Mouse (Mus musculus): ENCODE data around the gene Mob1a. TPM values are rescaled to one million over a fixed set of nuclear protein-coding genes. Genes with fewer than 3 reads are reported as not detected.

Gene Mob1a
- polyA plus RNA-seq, 1 experiment = 28.3 TPM

- DNase-seq (ENCODE audit: low read depth in 1 of 2, low spot score in 2 of 2) = no peak
- no peaks in the 10 kb centered on the region for H3K27me3 ChIP-seq (ENCODE audit: control insufficient read depth, insufficient read depth, low read length)
- TF ChIP-seq POLR2A (IDR thresholded peaks at IDR 0.05; ENCODE audit: low read depth, low read length) = no peak
- TF ChIP-seq CTCF (IDR thresholded peaks at IDR 0.05; ENCODE audit: extremely low read depth, insufficient read depth, insufficient read length, insufficient replicate concordance) = no peak
- H3K36me3 ChIP-seq (ENCODE audit: control insufficient read depth, insufficient read depth, low read length) = peaks cover 7% of the 10 kb centered on the region
- no peak overlapping the region for H3K27ac ChIP-seq (ENCODE audit: insufficient read depth, low read length)
- 84% methylated on average over 5 of the region's 5 CpGs for WGBS
- no peak overlapping the region for H3K4me3 ChIP-seq (ENCODE audit: extremely low read depth, insufficient read depth, insufficient read length)
- no peaks in the 10 kb centered on the region for H3K4me1 ChIP-seq (ENCODE audit: control insufficient read depth, insufficient read depth, insufficient read length)
Observed at GRCm38 (mm10) chr6:83302264-83302663, 23.6 kb upstream of the Mob1a start.

- WGBS = 87% methylated on average over 7 of the region's 7 CpGs
- peaks cover 7% of the 10 kb centered on the region for H3K36me3 ChIP-seq (ENCODE audit: control insufficient read depth, insufficient read depth, low read length)
- H3K4me3 ChIP-seq (ENCODE audit: extremely low read depth, insufficient read depth, insufficient read length) = no peak overlapping the region
- no peaks in the 10 kb centered on the region for H3K27me3 ChIP-seq (ENCODE audit: control insufficient read depth, insufficient read depth, low read length)
- TF ChIP-seq CTCF (IDR thresholded peaks at IDR 0.05; ENCODE audit: extremely low read depth, insufficient read depth, insufficient read length, insufficient replicate concordance) (no peak), POLR2A (IDR thresholded peaks at IDR 0.05; ENCODE audit: low read depth, low read length) (no peak)
- no peak overlapping the region for H3K27ac ChIP-seq (ENCODE audit: insufficient read depth, low read length)
- H3K4me1 ChIP-seq (ENCODE audit: control insufficient read depth, insufficient read depth, insufficient read length) = 0 out of 2 replicates have a peak, but pooled peaks cover 4% of the 10 kb centered on the region
- DNase-seq (ENCODE audit: low read depth in 1 of 2, low spot score in 2 of 2) = peak in 1 of 2 experiments; percentile 26
Observed at GRCm38 (mm10) chr6:83309017-83309416, 16.8 kb upstream of the Mob1a start.

GRCm38 (mm10) chr6:83311206-83311605, 14.6 kb upstream of the Mob1a start:
- WGBS = 95% methylated on average over 11 of the region's 11 CpGs
- DNase-seq (ENCODE audit: low read depth in 1 of 2, low spot score in 2 of 2) = no peak
- Histone ChIP-seq H3K4me1 (ENCODE audit: control insufficient read depth, insufficient read depth, insufficient read length) (peaks cover 4% of the 10 kb centered on the region; the same call in 1 of the 2 replicates), H3K36me3 (ENCODE audit: control insufficient read depth, insufficient read depth, low read length) (0 out of 2 replicates have a peak, but pooled peaks cover 4% of the 10 kb centered on the region), H3K4me3 (ENCODE audit: extremely low read depth, insufficient read depth, insufficient read length) (no peak overlapping the region), H3K27me3 (ENCODE audit: control insufficient read depth, insufficient read depth, low read length) (no peaks in the 10 kb centered on the region), H3K27ac (ENCODE audit: insufficient read depth, low read length) (no peak overlapping the region)
- TF ChIP-seq CTCF (IDR thresholded peaks at IDR 0.05; ENCODE audit: extremely low read depth, insufficient read depth, insufficient read length, insufficient replicate concordance) = no peak
- TF ChIP-seq POLR2A (IDR thresholded peaks at IDR 0.05; ENCODE audit: low read depth, low read length) = no peak

GRCm38 (mm10) chr6:83312021-83312420, 13.8 kb upstream of the Mob1a start:
- peak overlapping the region; percentile 65 for H3K27ac ChIP-seq (ENCODE audit: insufficient read depth, low read length)
- H3K4me1 ChIP-seq (ENCODE audit: control insufficient read depth, insufficient read depth, insufficient read length) = peaks cover 6% of the 10 kb centered on the region; the same call in 1 of the 2 replicates

GRCm38 (mm10) chr6:83312514-83312913, 13.3 kb upstream of the Mob1a start:
- Histone ChIP-seq H3K27me3 (ENCODE audit: control insufficient read depth, insufficient read depth, low read length) (no peaks in the 10 kb centered on the region), H3K27ac (ENCODE audit: insufficient read depth, low read length) (peak overlapping the region; percentile 7; the same call in 1 of the 2 replicates), H3K4me1 (ENCODE audit: control insufficient read depth, insufficient read depth, insufficient read length) (peaks cover 6% of the 10 kb centered on the region; the same call in 1 of the 2 replicates), H3K36me3 (ENCODE audit: control insufficient read depth, insufficient read depth, low read length) (no peaks in the 10 kb centered on the region), H3K4me3 (ENCODE audit: extremely low read depth, insufficient read depth, insufficient read length) (no peak overlapping the region)
- TF ChIP-seq CTCF (IDR thresholded peaks at IDR 0.05; ENCODE audit: extremely low read depth, insufficient read depth, insufficient read length, insufficient replicate concordance) (no peak), POLR2A (IDR thresholded peaks at IDR 0.05; ENCODE audit: low read depth, low read length) (no peak)
- no peak for DNase-seq (ENCODE audit: low read depth in 1 of 2, low spot score in 2 of 2)
- WGBS = 78% methylated on average over 8 of the region's 8 CpGs

More at GRCm38 (mm10) chr6:83312021-83312420, 13.8 kb upstream of the Mob1a start:
- no peaks in the 10 kb centered on the region for H3K36me3 ChIP-seq (ENCODE audit: control insufficient read depth, insufficient read depth, low read length)
- no peak for DNase-seq (ENCODE audit: low read depth in 1 of 2, low spot score in 2 of 2)
- WGBS = 86% methylated on average over 7 of the region's 7 CpGs
- TF ChIP-seq POLR2A (IDR thresholded peaks at IDR 0.05; ENCODE audit: low read depth, low read length) = no peak
- TF ChIP-seq CTCF (IDR thresholded peaks at IDR 0.05; ENCODE audit: extremely low read depth, insufficient read depth, insufficient read length, insufficient replicate concordance) = no peak
- no peak overlapping the region for H3K4me3 ChIP-seq (ENCODE audit: extremely low read depth, insufficient read depth, insufficient read length)
- H3K27me3 ChIP-seq (ENCODE audit: control insufficient read depth, insufficient read depth, low read length) = no peaks in the 10 kb centered on the region

GRCm38 (mm10) chr6:83315293-83315692, 10.5 kb upstream of the Mob1a start:
- no peaks in the 10 kb centered on the region for H3K36me3 ChIP-seq (ENCODE audit: control insufficient read depth, insufficient read depth, low read length)
- no peak overlapping the region for H3K27ac ChIP-seq (ENCODE audit: insufficient read depth, low read length)
- no peaks in the 10 kb centered on the region for H3K27me3 ChIP-seq (ENCODE audit: control insufficient read depth, insufficient read depth, low read length)
- H3K4me3 ChIP-seq (ENCODE audit: extremely low read depth, insufficient read depth, insufficient read length) = no peak overlapping the region
- H3K4me1 ChIP-seq (ENCODE audit: control insufficient read depth, insufficient read depth, insufficient read length) = peaks cover 6% of the 10 kb centered on the region; the same call in 1 of the 2 replicates
- DNase-seq (ENCODE audit: low read depth in 1 of 2, low spot score in 2 of 2) = no peak
- TF ChIP-seq POLR2A (IDR thresholded peaks at IDR 0.05; ENCODE audit: low read depth, low read length) (no peak), CTCF (IDR thresholded peaks at IDR 0.05; ENCODE audit: extremely low read depth, insufficient read depth, insufficient read length, insufficient replicate concordance) (no peak)

GRCm38 (mm10) chr6:83316022-83316421, 9.8 kb upstream of the Mob1a start:
- DNase-seq (ENCODE audit: low read depth in 1 of 2, low spot score in 2 of 2) = no peak
- H3K27ac ChIP-seq (ENCODE audit: insufficient read depth, low read length) = no peak overlapping the region
- no peak overlapping the region for H3K4me3 ChIP-seq (ENCODE audit: extremely low read depth, insufficient read depth, insufficient read length)
- 38% methylated on average over 10 of the region's 10 CpGs for WGBS
- H3K27me3 ChIP-seq (ENCODE audit: control insufficient read depth, insufficient read depth, low read length) = no peaks in the 10 kb centered on the region
- H3K4me1 ChIP-seq (ENCODE audit: control insufficient read depth, insufficient read depth, insufficient read length) = peaks cover 7% of the 10 kb centered on the region
- TF ChIP-seq CTCF (IDR thresholded peaks at IDR 0.05; ENCODE audit: extremely low read depth, insufficient read depth, insufficient read length, insufficient replicate concordance) = no peak
- no peak for TF ChIP-seq POLR2A (IDR thresholded peaks at IDR 0.05; ENCODE audit: low read depth, low read length)
- H3K36me3 ChIP-seq (ENCODE audit: control insufficient read depth, insufficient read depth, low read length) = no peaks in the 10 kb centered on the region
